Mouse (Mus musculus): ENCODE measurements around the gene Sema4d. TPM values are rescaled to one million over a fixed set of nuclear protein-coding genes. Genes with fewer than 3 reads are reported as not detected.
A peak's percentile ranks its signal among the peaks of the same experiment; 100 is the strongest.

Gene Sema4d
- polyA plus RNA-seq, 1 experiment from 2014 or later = 26.5 TPM

DNA sequence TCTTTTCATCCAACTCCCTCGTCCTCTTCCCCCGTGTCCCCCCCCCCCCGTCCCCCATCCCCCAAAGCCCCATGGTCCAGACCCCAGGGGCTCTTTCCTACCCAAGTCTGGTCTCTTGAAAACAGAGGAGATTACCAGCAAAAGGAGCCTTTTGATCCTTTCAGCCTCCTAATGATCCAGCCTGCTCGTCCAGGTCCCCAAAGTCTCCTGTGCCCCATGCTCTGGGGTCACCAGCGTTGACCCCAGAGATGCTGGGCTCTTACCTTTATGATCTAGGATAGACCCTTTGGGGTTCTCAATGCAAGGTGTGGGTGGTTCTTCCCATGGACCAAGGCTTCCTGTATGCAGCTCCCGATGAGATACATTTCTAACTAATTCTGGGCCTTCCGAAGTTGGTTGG, 401 bp upstream of the Sema4d start:
- no peak for ATAC-seq
- in situ Hi-C loops (cut with MboI; ENCODE audit: low pct_unique_long_range_greater_than_20kb) = loop anchor here (10.0 kb wide), 1 partner anchor 139 kb away; the partner anchor contains the start of gene Secisbp2
- TF ChIP-seq CTCF (IDR thresholded peaks at IDR 0.05) = no peak
- no peaks in the 10 kb centered on the region for H3K27me3 ChIP-seq
- ChIA-PET POLR2A (interaction anchor here (1.7 kb wide), 1 partner anchor 21 kb away, joined by 3 read pairs; no protein-coding TSS in a partner anchor), CTCF (no interaction called here)
- no peak for DNase-seq (ENCODE audit: low read depth, low spot score)

DNA sequence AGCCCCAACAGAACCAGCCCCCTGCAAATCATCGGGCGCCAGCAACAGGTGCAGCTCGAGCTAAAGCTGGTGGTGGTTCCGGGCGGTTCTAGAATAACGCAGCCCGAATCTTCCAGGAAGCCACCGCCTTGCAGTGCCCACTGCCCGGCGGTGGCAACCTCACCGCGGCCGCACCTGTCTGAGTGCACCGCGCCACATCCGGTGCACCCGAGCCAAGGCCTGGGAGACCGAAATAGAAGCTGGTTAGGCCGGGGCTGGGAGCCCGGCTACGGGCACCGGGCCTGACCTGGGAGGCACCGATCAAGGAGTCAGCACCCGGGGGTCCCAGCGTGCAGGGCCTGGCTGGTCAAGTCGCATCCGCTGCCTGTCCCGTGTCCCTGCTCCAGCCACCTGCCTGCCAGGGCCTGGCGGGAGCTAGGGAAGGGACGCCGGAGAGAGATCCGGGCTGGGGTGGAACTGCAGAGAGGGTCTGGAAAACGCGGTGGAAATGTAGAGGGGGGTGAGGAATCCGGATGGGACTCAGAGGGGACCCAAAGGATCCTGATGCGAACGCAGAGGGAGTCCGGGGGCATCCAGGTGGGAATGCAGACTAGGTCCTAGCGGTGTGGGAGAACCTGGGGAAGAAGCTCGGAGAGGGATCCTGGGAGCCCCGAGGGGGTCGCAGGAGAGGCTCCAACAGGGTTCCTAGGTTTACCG, 670 bp downstream of the Sema4d start:
- ATAC-seq (peak; percentile 60), DNase-seq (ENCODE audit: low read depth, low spot score) (no peak)
- in situ Hi-C loops (cut with MboI; ENCODE audit: low pct_unique_long_range_greater_than_20kb) = loop anchor here (10.0 kb wide), 1 partner anchor 138 kb away; the partner anchor contains the start of gene Secisbp2
- H3K27me3 ChIP-seq = no peaks in the 10 kb centered on the region
- no peak for TF ChIP-seq CTCF (IDR thresholded peaks at IDR 0.05)
- POLR2A ChIA-PET = interaction anchor here (0.6 to 1.7 kb wide), 4 partner anchors 13 to 30 kb away, joined by 3 to 5 read pairs (median 3); no protein-coding TSS in a partner anchor
- CTCF ChIA-PET = interaction anchor here (0.6 kb wide), 1 partner anchor 12 kb away, joined by 3 read pairs; no protein-coding TSS in a partner anchor

DNA sequence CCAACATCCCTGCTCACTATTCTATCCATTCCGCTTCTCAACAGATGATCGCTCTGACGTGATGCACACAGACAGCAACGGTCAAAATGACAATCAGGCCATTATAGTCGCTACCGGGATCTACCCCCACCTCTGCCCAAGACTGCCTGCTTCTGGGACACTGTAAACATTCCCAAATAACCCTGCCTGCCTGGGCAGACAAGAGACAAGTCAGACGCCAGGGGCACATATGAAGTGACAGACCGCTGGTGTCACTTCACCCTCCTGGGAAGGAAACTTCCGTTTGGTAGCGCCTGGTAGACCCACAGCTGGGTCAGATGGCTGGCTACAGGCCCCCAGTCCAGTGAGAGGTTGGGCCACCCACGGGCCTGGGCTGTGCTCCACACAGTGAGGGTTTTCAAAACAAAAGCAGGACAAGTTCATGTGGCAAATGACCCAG, 1.4 kb downstream of the Sema4d start:
- H3K27me3 ChIP-seq = no peaks in the 10 kb centered on the region
- POLR2A ChIA-PET = interaction anchor here (1.0 to 1.7 kb wide), 4 partner anchors 14 to 60 kb away, joined by 3 read pairs; no protein-coding TSS in a partner anchor
- DNase-seq (ENCODE audit: low read depth, low spot score) (no peak), ATAC-seq (no peak)
- CTCF ChIA-PET = no interaction called here
- TF ChIP-seq CTCF (IDR thresholded peaks at IDR 0.05) = no peak
- in situ Hi-C loops (cut with MboI; ENCODE audit: low pct_unique_long_range_greater_than_20kb) = loop anchor here (10.0 kb wide), 1 partner anchor 137 kb away; the partner anchor contains the start of gene Secisbp2

DNA sequence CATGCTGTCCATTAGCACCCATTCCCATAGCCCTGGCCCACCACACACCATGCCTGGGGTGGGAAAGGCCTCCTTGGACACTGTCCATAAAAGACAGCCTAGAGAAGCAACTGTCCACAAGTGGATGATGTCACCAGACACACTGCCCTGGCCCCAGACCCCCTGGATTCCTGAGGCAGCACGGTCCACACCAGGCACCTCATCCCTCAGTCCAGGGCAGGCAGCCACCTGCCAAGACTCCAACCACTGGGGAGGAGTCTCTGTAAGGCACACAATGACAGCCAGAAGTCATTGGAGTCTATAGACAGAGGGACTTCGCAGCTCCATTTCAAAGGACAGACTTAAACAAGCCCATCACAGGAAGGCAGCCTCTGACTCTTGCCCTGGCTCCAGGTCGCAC, 1.9 kb downstream of the Sema4d start:
- ATAC-seq = no peak
- no peak for DNase-seq (ENCODE audit: low read depth, low spot score)
- in situ Hi-C loops (cut with MboI; ENCODE audit: low pct_unique_long_range_greater_than_20kb) = loop anchor here (10.0 kb wide), 1 partner anchor 137 kb away; the partner anchor contains the start of gene Secisbp2
- H3K27me3 ChIP-seq = no peaks in the 10 kb centered on the region
- no peak for TF ChIP-seq CTCF (IDR thresholded peaks at IDR 0.05)
- ChIA-PET POLR2A (interaction anchor here (0.7 to 1.3 kb wide), 3 partner anchors 25 to 59 kb away, joined by 3 read pairs; no protein-coding TSS in a partner anchor), CTCF (interaction anchor here (1.2 to 1.6 kb wide), 3 partner anchors 26 to 134 kb away, joined by 3 to 6 read pairs (median 3); no protein-coding TSS in a partner anchor)

DNA sequence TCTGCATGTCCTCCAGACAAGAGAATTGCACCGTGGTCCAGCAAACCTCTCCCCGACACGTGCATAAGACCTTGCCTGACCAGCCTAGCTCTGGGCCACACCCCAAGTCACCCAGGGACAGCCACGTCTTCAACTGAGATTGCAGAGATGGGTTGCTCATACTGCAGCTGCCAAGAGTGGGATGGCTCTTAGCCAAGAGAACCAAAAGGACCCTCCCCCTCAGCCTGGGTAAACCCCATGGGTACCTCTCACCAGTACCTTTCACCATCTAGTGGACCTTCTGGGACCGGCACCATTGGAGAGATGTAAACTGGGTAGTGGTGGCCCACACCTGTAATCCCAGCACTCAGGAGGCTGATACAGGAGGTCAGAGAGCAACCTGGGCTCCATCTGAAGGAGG, 2.8 kb downstream of the Sema4d start:
- TF ChIP-seq CTCF (IDR thresholded peaks at IDR 0.05) = no peak
- in situ Hi-C loops (cut with MboI; ENCODE audit: low pct_unique_long_range_greater_than_20kb) = loop anchor here (10.0 kb wide), 1 partner anchor 136 kb away; the partner anchor contains the start of gene Secisbp2
- no peaks in the 10 kb centered on the region for H3K27me3 ChIP-seq
- no peak for ATAC-seq
- DNase-seq (ENCODE audit: low read depth, low spot score) = no peak
- POLR2A ChIA-PET = no interaction called here
- CTCF ChIA-PET = interaction anchor here (1.2 to 1.6 kb wide), 3 partner anchors 27 to 134 kb away, joined by 3 to 6 read pairs (median 3); no protein-coding TSS in a partner anchor

DNA sequence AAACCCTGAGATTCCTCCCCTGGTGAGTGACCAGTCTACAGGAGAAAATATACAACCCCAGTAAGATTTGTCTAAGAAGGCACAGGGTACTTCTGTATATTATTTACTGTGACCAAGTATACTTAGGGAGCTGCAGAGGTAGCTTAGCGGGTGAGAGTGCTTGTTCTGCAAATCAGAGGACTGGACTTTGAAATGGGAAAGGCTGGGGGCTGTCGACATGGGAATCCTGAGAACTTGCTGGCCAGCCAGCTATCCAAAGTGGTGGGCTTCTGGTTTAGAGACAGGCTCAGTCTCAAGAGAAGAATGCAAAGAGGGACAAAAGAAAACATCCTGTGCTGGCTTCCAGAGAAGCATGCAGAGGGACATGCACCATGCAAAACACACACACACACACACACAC, 5.7 kb downstream of the Sema4d start:
- no peaks in the 10 kb centered on the region for H3K27me3 ChIP-seq
- ChIA-PET POLR2A (interaction anchor here (0.7 to 0.8 kb wide), 2 partner anchors 30 to 53 kb away, joined by 3 read pairs; no protein-coding TSS in a partner anchor), CTCF (no interaction called here)
- no peak for TF ChIP-seq CTCF (IDR thresholded peaks at IDR 0.05)
- no peak for DNase-seq (ENCODE audit: low read depth, low spot score)
- no peak for ATAC-seq
- in situ Hi-C loops (cut with MboI; ENCODE audit: low pct_unique_long_range_greater_than_20kb) = no loop called here

DNA sequence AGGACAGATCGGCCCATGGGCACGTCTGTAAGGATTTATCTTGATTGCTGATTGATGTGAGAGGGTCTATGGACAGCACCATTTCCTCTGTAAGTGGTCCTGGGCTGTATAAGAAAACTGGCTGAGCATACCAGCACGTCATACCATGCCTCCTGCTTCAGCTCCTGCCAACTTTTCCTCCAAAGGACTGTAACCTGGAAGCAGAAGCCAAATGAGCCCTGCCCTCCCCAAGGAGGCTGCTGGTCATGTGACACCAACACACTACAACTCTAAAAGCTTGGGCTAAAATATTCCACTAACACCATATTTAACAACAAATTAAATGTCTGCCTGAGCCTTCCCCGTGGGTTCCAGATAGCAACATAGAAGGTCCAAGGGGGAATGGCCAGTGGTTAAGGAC, 6.9 kb downstream of the Sema4d start:
- TF ChIP-seq CTCF (IDR thresholded peaks at IDR 0.05) = no peak
- CTCF ChIA-PET = no interaction called here
- ATAC-seq (no peak), DNase-seq (ENCODE audit: low read depth, low spot score) (no peak)
- no peaks in the 10 kb centered on the region for H3K27me3 ChIP-seq
- in situ Hi-C loops (cut with MboI; ENCODE audit: low pct_unique_long_range_greater_than_20kb) = no loop called here
- POLR2A ChIA-PET = no interaction called here

DNA sequence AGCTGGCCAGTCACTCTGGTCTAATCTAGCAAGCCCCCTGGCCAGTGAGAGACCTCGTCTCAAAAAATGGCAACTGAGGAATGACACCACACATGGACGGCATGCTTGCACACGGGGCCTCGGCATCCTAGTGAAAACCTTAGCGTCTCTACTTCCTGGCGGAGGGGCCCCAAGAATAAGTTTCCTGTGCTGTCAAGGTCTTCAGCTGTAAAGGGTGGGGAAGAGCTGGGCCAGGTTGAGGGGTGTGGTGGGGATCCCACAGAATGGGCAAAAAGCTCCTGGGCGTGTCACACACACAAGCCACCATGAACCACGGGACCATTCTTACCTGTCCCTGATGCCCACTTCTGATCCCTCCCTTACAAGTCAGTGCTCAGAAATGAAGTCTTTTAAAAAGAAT, 9.1 kb downstream of the Sema4d start:
- no peaks in the 10 kb centered on the region for H3K27me3 ChIP-seq
- in situ Hi-C loops (cut with MboI; ENCODE audit: low pct_unique_long_range_greater_than_20kb) = no loop called here
- DNase-seq (ENCODE audit: low read depth, low spot score) = no peak
- ATAC-seq = no peak
- POLR2A ChIA-PET = no interaction called here
- CTCF ChIA-PET = no interaction called here
- TF ChIP-seq CTCF (IDR thresholded peaks at IDR 0.05) = no peak

DNA sequence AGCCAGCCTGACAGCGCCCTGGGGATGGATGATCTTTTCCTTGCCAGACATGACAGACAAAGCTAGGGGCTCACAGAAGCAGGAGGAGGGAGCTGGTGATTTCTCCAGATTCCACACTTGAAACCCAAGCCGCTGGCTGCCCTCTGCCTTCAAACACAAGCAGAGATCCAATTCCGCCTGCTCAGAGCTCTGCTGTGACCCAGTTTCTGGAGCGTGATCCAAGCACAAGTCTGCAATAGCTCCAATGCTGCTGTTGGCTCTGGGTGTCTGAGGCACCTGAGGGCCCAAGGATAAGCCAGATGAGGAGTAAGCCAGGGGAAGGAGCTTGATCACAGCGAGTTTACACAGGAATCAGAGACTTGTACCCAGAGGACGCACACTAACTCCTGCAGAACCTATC, 9.7 kb downstream of the Sema4d start:
- TF ChIP-seq CTCF (IDR thresholded peaks at IDR 0.05) = no peak
- in situ Hi-C loops (cut with MboI; ENCODE audit: low pct_unique_long_range_greater_than_20kb) = no loop called here
- POLR2A ChIA-PET = no interaction called here
- DNase-seq (ENCODE audit: low read depth, low spot score) (no peak), ATAC-seq (no peak)
- CTCF ChIA-PET = no interaction called here
- no peaks in the 10 kb centered on the region for H3K27me3 ChIP-seq

DNA sequence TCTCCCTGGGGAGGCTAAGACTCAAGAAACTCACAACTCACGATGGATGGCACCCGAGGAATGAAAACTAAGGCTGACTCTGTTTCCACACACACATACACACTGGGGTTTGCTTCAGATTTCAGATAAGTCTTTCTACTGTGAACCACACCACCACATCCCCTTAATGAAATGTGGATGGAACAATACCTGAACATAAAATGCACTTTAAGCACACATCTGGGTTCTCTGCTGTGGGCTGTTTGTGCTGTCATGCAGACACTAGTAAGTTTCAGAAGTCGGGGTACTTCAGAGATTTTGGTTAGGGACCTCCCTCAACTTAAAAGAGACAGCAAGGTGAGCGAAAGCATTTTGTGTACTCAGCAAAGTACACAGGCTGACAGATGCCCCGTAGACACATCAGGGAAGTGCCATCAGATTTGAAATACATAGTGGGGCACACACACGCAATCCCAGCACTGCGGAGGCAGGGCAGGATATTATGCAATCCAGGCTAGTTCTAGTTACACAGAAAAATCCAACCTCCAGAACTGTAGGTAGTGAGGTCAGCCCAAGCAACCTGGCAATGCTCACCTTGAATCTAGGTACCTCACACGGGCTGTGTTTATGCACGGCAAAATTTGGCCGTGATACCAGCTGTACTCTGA, 12.9 kb downstream of the Sema4d start:
- CTCF ChIA-PET = interaction anchor here (1.3 kb wide), 1 partner anchor 68 kb away, joined by 4 read pairs; no protein-coding TSS in a partner anchor
- ATAC-seq (no peak), DNase-seq (ENCODE audit: low read depth, low spot score) (no peak)
- in situ Hi-C loops (cut with MboI; ENCODE audit: low pct_unique_long_range_greater_than_20kb) = no loop called here
- H3K27me3 ChIP-seq = no peaks in the 10 kb centered on the region
- no peak for TF ChIP-seq CTCF (IDR thresholded peaks at IDR 0.05)
- POLR2A ChIA-PET = no interaction called here
